Mouse (Mus musculus): ENCODE measurements around the gene Dhx15. TPM values are rescaled to one million over a fixed set of nuclear protein-coding genes. Genes with fewer than 3 reads are reported as not detected.

The Dhx15 gene
- polyA plus RNA-seq, 1 experiment from 2014 or later = 176 TPM

- Histone ChIP-seq H3K27me3 (no peaks in the 10 kb centered on the region), H3K4me1 (peaks cover 8% of the 10 kb centered on the region; the same call in 1 of the 2 replicates), H3K4me3 (no peak overlapping the region), H3K9ac (no peak overlapping the region), H3K4me2 (replicated peaks) (no peak overlapping the region), H3K36me3 (peaks cover 46% of the 10 kb centered on the region), H3K9me3 (no peaks in the 10 kb centered on the region), H3K27ac (no peak overlapping the region)
- 75% methylated on average over 6 of the region's 6 CpGs for whole genome bisulfite sequencing
- no peak for ATAC-seq (ENCODE audit: low FRiP score, low read depth)
These were observed 51.5 kb downstream of the Dhx15 start for GRCm38 (mm10) chr5:52138819-52139218.

GRCm38 (mm10) chr5:52138134-52138533 lies 52.2 kb downstream of the Dhx15 start:
- no peaks in the 10 kb centered on the region for H3K27me3 ChIP-seq
- no peaks in the 10 kb centered on the region for H3K9me3 ChIP-seq
- no peak overlapping the region for H3K27ac ChIP-seq
- H3K4me3 ChIP-seq = no peak overlapping the region
- H3K4me1 ChIP-seq = peaks cover 8% of the 10 kb centered on the region; the same call in 1 of the 2 replicates
- peaks cover 43% of the 10 kb centered on the region for H3K36me3 ChIP-seq
- H3K9ac ChIP-seq = no peak overlapping the region
- 86% methylated on average over 11 of the region's 11 CpGs for WGBS
- ATAC-seq (ENCODE audit: low FRiP score, low read depth) = no peak
- no peak overlapping the region for H3K4me2 ChIP-seq (replicated peaks)

- Histone ChIP-seq H3K36me3 (peaks cover 28% of the 10 kb centered on the region), H3K27ac (no peak overlapping the region), H3K4me3 (no peak overlapping the region), H3K4me2 (replicated peaks) (no peak overlapping the region), H3K4me1 (0 out of 2 replicates have a peak, but pooled peaks cover 4% of the 10 kb centered on the region), H3K27me3 (no peaks in the 10 kb centered on the region), H3K9ac (no peak overlapping the region), H3K9me3 (no peaks in the 10 kb centered on the region)
- WGBS = 85% methylated on average over 16 of the region's 16 CpGs
- ATAC-seq (ENCODE audit: low FRiP score, low read depth) = no peak
These were observed 54.7 kb downstream of the Dhx15 start for GRCm38 (mm10) chr5:52135460-52136141.

GRCm38 (mm10) chr5:52132840-52133239 lies 57.5 kb downstream of the Dhx15 start:
- no peak overlapping the region for H3K27ac ChIP-seq
- H3K4me3 ChIP-seq = no peak overlapping the region
- no peaks in the 10 kb centered on the region for H3K4me1 ChIP-seq
- H3K4me2 ChIP-seq (replicated peaks) = no peak overlapping the region
- H3K36me3 ChIP-seq = peaks cover 13% of the 10 kb centered on the region
- 90% methylated on average over 7 of the region's 7 CpGs for WGBS
- no peaks in the 10 kb centered on the region for H3K27me3 ChIP-seq
- H3K9me3 ChIP-seq = no peaks in the 10 kb centered on the region
- no peak overlapping the region for H3K9ac ChIP-seq
- no peak for ATAC-seq (ENCODE audit: low FRiP score, low read depth)

GRCm38 (mm10) chr5:52132092-52132491 lies 58.2 kb downstream of the Dhx15 start:
- Histone ChIP-seq H3K4me1 (no peaks in the 10 kb centered on the region), H3K27ac (no peak overlapping the region), H3K27me3 (no peaks in the 10 kb centered on the region), H3K9me3 (no peaks in the 10 kb centered on the region), H3K4me3 (no peak overlapping the region), H3K36me3 (peaks cover 7% of the 10 kb centered on the region), H3K4me2 (replicated peaks) (no peak overlapping the region), H3K9ac (no peak overlapping the region)
- WGBS = 21% methylated on average over 9 of the region's 9 CpGs
- no peak for ATAC-seq (ENCODE audit: low FRiP score, low read depth)

- WGBS = 89% methylated on average over 13 of the region's 13 CpGs
- H3K27ac ChIP-seq = no peak overlapping the region
- no peaks in the 10 kb centered on the region for H3K9me3 ChIP-seq
- peaks cover 7% of the 10 kb centered on the region for H3K36me3 ChIP-seq
- no peak overlapping the region for H3K4me2 ChIP-seq (replicated peaks)
- H3K27me3 ChIP-seq = no peaks in the 10 kb centered on the region
- H3K9ac ChIP-seq = no peak overlapping the region
- H3K4me3 ChIP-seq = no peak overlapping the region
- H3K4me1 ChIP-seq = no peaks in the 10 kb centered on the region
- ATAC-seq (ENCODE audit: low FRiP score, low read depth) = no peak
These were observed 58.9 kb downstream of the Dhx15 start for GRCm38 (mm10) chr5:52131389-52131788.

- H3K9ac ChIP-seq = no peak overlapping the region
- no peaks in the 10 kb centered on the region for H3K4me1 ChIP-seq
- peaks cover 7% of the 10 kb centered on the region for H3K36me3 ChIP-seq
- WGBS = 71% methylated on average over 1 of the region's 1 CpGs
- no peak for ATAC-seq (ENCODE audit: low FRiP score, low read depth)
- no peak overlapping the region for H3K4me3 ChIP-seq
- no peak overlapping the region for H3K4me2 ChIP-seq (replicated peaks)
- no peaks in the 10 kb centered on the region for H3K9me3 ChIP-seq
- no peaks in the 10 kb centered on the region for H3K27me3 ChIP-seq
- H3K27ac ChIP-seq = no peak overlapping the region
These were observed 59.8 kb downstream of the Dhx15 start for GRCm38 (mm10) chr5:52130496-52130895.

GRCm38 (mm10) chr5:52126263-52126662 lies 64.1 kb downstream of the Dhx15 start:
- ATAC-seq (ENCODE audit: low FRiP score, low read depth) = no peak
- Histone ChIP-seq H3K4me3 (no peak overlapping the region), H3K4me2 (replicated peaks) (no peak overlapping the region), H3K27ac (no peak overlapping the region), H3K9ac (no peak overlapping the region), H3K4me1 (no peaks in the 10 kb centered on the region), H3K36me3 (no peaks in the 10 kb centered on the region), H3K9me3 (no peaks in the 10 kb centered on the region), H3K27me3 (no peaks in the 10 kb centered on the region)
- 66% methylated on average over 7 of the region's 7 CpGs for WGBS

- no peaks in the 10 kb centered on the region for H3K9me3 ChIP-seq
- H3K4me1 ChIP-seq = no peaks in the 10 kb centered on the region
- H3K36me3 ChIP-seq = no peaks in the 10 kb centered on the region
- no peaks in the 10 kb centered on the region for H3K27me3 ChIP-seq
- no peak overlapping the region for H3K9ac ChIP-seq
- ATAC-seq (ENCODE audit: low FRiP score, low read depth) = no peak
- 52% methylated on average over 8 of the region's 8 CpGs for WGBS
- no peak overlapping the region for H3K27ac ChIP-seq
- H3K4me3 ChIP-seq = no peak overlapping the region
- H3K4me2 ChIP-seq (replicated peaks) = no peak overlapping the region
These were observed 64.5 kb downstream of the Dhx15 start for GRCm38 (mm10) chr5:52125854-52126253.

- Histone ChIP-seq H3K36me3 (no peaks in the 10 kb centered on the region), H3K9ac (no peak overlapping the region), H3K27me3 (peaks cover 11% of the 10 kb centered on the region), H3K4me1 (no peaks in the 10 kb centered on the region), H3K9me3 (no peaks in the 10 kb centered on the region), H3K27ac (no peak overlapping the region), H3K4me2 (replicated peaks) (no peak overlapping the region), H3K4me3 (no peak overlapping the region)
- WGBS = 83% methylated on average over 6 of the region's 6 CpGs
- no peak for ATAC-seq (ENCODE audit: low FRiP score, low read depth)
These were observed 68.2 kb downstream of the Dhx15 start for GRCm38 (mm10) chr5:52122146-52122545.

- Histone ChIP-seq H3K4me2 (replicated peaks) (no peak overlapping the region), H3K27ac (no peak overlapping the region), H3K9me3 (no peaks in the 10 kb centered on the region), H3K36me3 (no peaks in the 10 kb centered on the region), H3K9ac (no peak overlapping the region), H3K27me3 (peaks cover 27% of the 10 kb centered on the region), H3K4me3 (no peak overlapping the region), H3K4me1 (peaks cover 12% of the 10 kb centered on the region)
- WGBS = 61% methylated on average over 2 of the region's 2 CpGs
- ATAC-seq (ENCODE audit: low FRiP score, low read depth) = no peak
These were observed 70.5 kb downstream of the Dhx15 start for GRCm38 (mm10) chr5:52119822-52120221.

- no peak overlapping the region for H3K9ac ChIP-seq
- H3K4me2 ChIP-seq (replicated peaks) = no peak overlapping the region
- H3K4me1 ChIP-seq = peaks cover 18% of the 10 kb centered on the region
- H3K27me3 ChIP-seq = peaks cover 33% of the 10 kb centered on the region
- H3K36me3 ChIP-seq = no peaks in the 10 kb centered on the region
- no peak overlapping the region for H3K4me3 ChIP-seq
- 83% methylated on average over 2 of the region's 2 CpGs for WGBS
- H3K27ac ChIP-seq = no peak overlapping the region
- no peak for ATAC-seq (ENCODE audit: low FRiP score, low read depth)
- H3K9me3 ChIP-seq = no peaks in the 10 kb centered on the region
These were observed 71.1 kb downstream of the Dhx15 start for GRCm38 (mm10) chr5:52119192-52119591.

GRCm38 (mm10) chr5:52117829-52118228 lies 72.5 kb downstream of the Dhx15 start:
- H3K9ac ChIP-seq = no peak overlapping the region
- H3K9me3 ChIP-seq = no peaks in the 10 kb centered on the region
- peaks cover 29% of the 10 kb centered on the region for H3K4me1 ChIP-seq
- WGBS = 90% methylated on average over 4 of the region's 4 CpGs
- ATAC-seq (ENCODE audit: low FRiP score, low read depth) = no peak
- no peak overlapping the region for H3K27ac ChIP-seq
- peaks cover 46% of the 10 kb centered on the region for H3K27me3 ChIP-seq
- no peaks in the 10 kb centered on the region for H3K36me3 ChIP-seq
- H3K4me2 ChIP-seq (replicated peaks) = no peak overlapping the region
- no peak overlapping the region for H3K4me3 ChIP-seq
